Mouse (Mus musculus): Measurements from ENCODE around the gene Arl14. TPM values are rescaled to one million over a fixed set of nuclear protein-coding genes. Genes with fewer than 3 reads are reported as not detected.
"Not testable (repeated sequence)": the region's sequence is repeated elsewhere in the genome, so short reads cannot be mapped to it uniquely, and the experiment has no call there.

The Arl14 gene
- polyA plus RNA-seq, 1 experiment from 2014 or later, result not detected

- no peak for DNase-seq (ENCODE audit: low spot score)
- H3K36me3 ChIP-seq, result no peaks in the 10 kb centered on the region
- H3K4me1 ChIP-seq, result no peaks in the 10 kb centered on the region; the same call in 1 of the 2 replicates
- no peak overlapping the region for H3K4me3 ChIP-seq
- no peaks in the 10 kb centered on the region for H3K9me3 ChIP-seq (replicated peaks)
- no peaks in the 10 kb centered on the region for H3K27me3 ChIP-seq (ENCODE audit: low read depth, poor library complexity, severe bottlenecking)
- H3K27ac ChIP-seq (replicated peaks), result no peak overlapping the region
Measured at GRCm38 (mm10) chr3:69225019-69225418, 2.8 kb downstream of the Arl14 start.

- no peak for DNase-seq (ENCODE audit: low spot score)
- H3K4me1 ChIP-seq, result no peaks in the 10 kb centered on the region; the same call in 1 of the 2 replicates
- no peak overlapping the region for H3K4me3 ChIP-seq
- no peaks in the 10 kb centered on the region for H3K9me3 ChIP-seq (replicated peaks)
- no peaks in the 10 kb centered on the region for H3K27me3 ChIP-seq (ENCODE audit: low read depth, poor library complexity, severe bottlenecking)
- H3K36me3 ChIP-seq, result no peaks in the 10 kb centered on the region
- WGBS, result 86% methylated on average over 2 of the region's 2 CpGs
- H3K27ac ChIP-seq (replicated peaks), result no peak overlapping the region
Measured at GRCm38 (mm10) chr3:69226496-69226895, 4.3 kb downstream of the Arl14 start.

- no peak overlapping the region for H3K27ac ChIP-seq (replicated peaks)
- 96% methylated on average over 1 of the region's 1 CpGs for WGBS
- H3K9me3 ChIP-seq (replicated peaks), result no peaks in the 10 kb centered on the region
Measured at GRCm38 (mm10) chr3:69228002-69228401, 5.8 kb downstream of the Arl14 start.

GRCm38 (mm10) chr3:69231522-69232138, 9.4 kb downstream of the Arl14 start:
- Histone ChIP-seq H3K4me3 (no peak overlapping the region), H3K27me3 (ENCODE audit: low read depth, poor library complexity, severe bottlenecking) (no peaks in the 10 kb centered on the region), H3K9me3 (replicated peaks) (no peaks in the 10 kb centered on the region), H3K36me3 (no peaks in the 10 kb centered on the region), H3K4me1 (no peaks in the 10 kb centered on the region), H3K27ac (replicated peaks) (no peak overlapping the region)
- DNase-seq (ENCODE audit: low spot score), result no peak
- 94% methylated on average over 14 of the region's 14 CpGs for WGBS

More at GRCm38 (mm10) chr3:69228002-69228401, 5.8 kb downstream of the Arl14 start:
- Histone ChIP-seq H3K4me3 (no peak overlapping the region), H3K4me1 (no peaks in the 10 kb centered on the region; the same call in 1 of the 2 replicates), H3K27me3 (ENCODE audit: low read depth, poor library complexity, severe bottlenecking) (no peaks in the 10 kb centered on the region), H3K36me3 (no peaks in the 10 kb centered on the region)
- DNase-seq (ENCODE audit: low spot score), result no peak

GRCm38 (mm10) chr3:69233552-69234189, 11.5 kb downstream of the Arl14 start:
- DNase-seq (ENCODE audit: low spot score); H3K4me1 ChIP-seq; H3K9me3 ChIP-seq (replicated peaks); H3K36me3 ChIP-seq; H3K27me3 ChIP-seq (ENCODE audit: low read depth, poor library complexity, severe bottlenecking); H3K4me3 ChIP-seq; H3K27ac ChIP-seq (replicated peaks): not testable (repeated sequence)
- 87% methylated on average over 10 of the region's 10 CpGs for WGBS

- Histone ChIP-seq H3K4me3 (no peak overlapping the region), H3K27ac (replicated peaks) (no peak overlapping the region), H3K27me3 (ENCODE audit: low read depth, poor library complexity, severe bottlenecking) (no peaks in the 10 kb centered on the region), H3K4me1 (no peaks in the 10 kb centered on the region), H3K9me3 (replicated peaks) (no peaks in the 10 kb centered on the region), H3K36me3 (no peaks in the 10 kb centered on the region)
- DNase-seq (ENCODE audit: low spot score), result no peak
- 100% methylated on average over 1 of the region's 1 CpGs for WGBS
Measured at GRCm38 (mm10) chr3:69234525-69234924, 12.3 kb downstream of the Arl14 start.

- Histone ChIP-seq H3K27me3 (ENCODE audit: low read depth, poor library complexity, severe bottlenecking) (no peaks in the 10 kb centered on the region), H3K27ac (replicated peaks) (no peak overlapping the region), H3K9me3 (replicated peaks) (no peaks in the 10 kb centered on the region), H3K36me3 (no peaks in the 10 kb centered on the region), H3K4me3 (no peak overlapping the region), H3K4me1 (no peaks in the 10 kb centered on the region)
- no peak for DNase-seq (ENCODE audit: low spot score)
- WGBS, result 83% methylated on average over 3 of the region's 3 CpGs
Measured at GRCm38 (mm10) chr3:69235806-69236205, 13.6 kb downstream of the Arl14 start.

- Histone ChIP-seq H3K9me3 (replicated peaks) (no peaks in the 10 kb centered on the region), H3K27ac (replicated peaks) (no peak overlapping the region), H3K4me1 (no peaks in the 10 kb centered on the region), H3K36me3 (no peaks in the 10 kb centered on the region), H3K4me3 (no peak overlapping the region), H3K27me3 (ENCODE audit: low read depth, poor library complexity, severe bottlenecking) (no peaks in the 10 kb centered on the region)
- DNase-seq (ENCODE audit: low spot score), result no peak
- WGBS, result 90% methylated on average over 12 of the region's 12 CpGs
Measured at GRCm38 (mm10) chr3:69236491-69236890, 14.3 kb downstream of the Arl14 start.

GRCm38 (mm10) chr3:69238141-69238851, 16.1 kb downstream of the Arl14 start:
- H3K9me3 ChIP-seq (replicated peaks), result no peaks in the 10 kb centered on the region
- 53% methylated on average over 12 of the region's 12 CpGs for WGBS
- no peak overlapping the region for H3K4me3 ChIP-seq
- no peaks in the 10 kb centered on the region for H3K36me3 ChIP-seq
- H3K4me1 ChIP-seq, result 0 out of 2 replicates have a peak, but pooled peaks cover under 1% of the 10 kb centered on the region
- H3K27ac ChIP-seq (replicated peaks), result no peak overlapping the region
- H3K27me3 ChIP-seq (ENCODE audit: low read depth, poor library complexity, severe bottlenecking), result no peaks in the 10 kb centered on the region
- DNase-seq (ENCODE audit: low spot score), result peak; percentile 56

GRCm38 (mm10) chr3:69239246-69239645, 17.0 kb downstream of the Arl14 start:
- Histone ChIP-seq H3K27ac (replicated peaks) (no peak overlapping the region), H3K4me3 (no peak overlapping the region), H3K36me3 (no peaks in the 10 kb centered on the region), H3K27me3 (ENCODE audit: low read depth, poor library complexity, severe bottlenecking) (no peaks in the 10 kb centered on the region), H3K4me1 (0 out of 2 replicates have a peak, but pooled peaks cover 6% of the 10 kb centered on the region), H3K9me3 (replicated peaks) (no peaks in the 10 kb centered on the region)
- WGBS, result 80% methylated on average over 5 of the region's 5 CpGs
- DNase-seq (ENCODE audit: low spot score), result no peak

- H3K9me3 ChIP-seq (replicated peaks), result no peaks in the 10 kb centered on the region
- no peak overlapping the region for H3K4me3 ChIP-seq
- 0 out of 2 replicates have a peak, but pooled peaks cover 6% of the 10 kb centered on the region for H3K4me1 ChIP-seq
- no peak for DNase-seq (ENCODE audit: low spot score)
- no peak overlapping the region for H3K27ac ChIP-seq (replicated peaks)
- WGBS, result 84% methylated on average over 1 of the region's 1 CpGs
- no peaks in the 10 kb centered on the region for H3K27me3 ChIP-seq (ENCODE audit: low read depth, poor library complexity, severe bottlenecking)
- no peaks in the 10 kb centered on the region for H3K36me3 ChIP-seq
Measured at GRCm38 (mm10) chr3:69241020-69241419, 18.8 kb downstream of the Arl14 start.

- Histone ChIP-seq H3K36me3 (no peaks in the 10 kb centered on the region), H3K9me3 (replicated peaks) (no peaks in the 10 kb centered on the region), H3K27me3 (ENCODE audit: low read depth, poor library complexity, severe bottlenecking) (no peaks in the 10 kb centered on the region), H3K27ac (replicated peaks) (no peak overlapping the region), H3K4me1 (no peaks in the 10 kb centered on the region), H3K4me3 (no peak overlapping the region)
- WGBS, result 95% methylated on average over 17 of the region's 17 CpGs
- DNase-seq (ENCODE audit: low spot score), result no peak
Measured at GRCm38 (mm10) chr3:69253096-69253866, 31.1 kb downstream of the Arl14 start.
